Mouse (Mus musculus) erythroblast, embryonic 14.5 days (primary cell): ENCODE data around the gene N4bp1.

ENCODE experiments used
- GATA1 ChIP-seq: IDR thresholded peaks from 2 replicates; pipeline ENCODE4 v1.6.1; 2012; ENCODE audit warnings: low read length, inconsistent platforms, mixed read lengths
- TAL1 ChIP-seq: IDR thresholded peaks from 3 replicates; pipeline ENCODE4 v1.6.1; 2012; ENCODE audit warnings: low read length, inconsistent platforms, mixed read lengths

DNA sequence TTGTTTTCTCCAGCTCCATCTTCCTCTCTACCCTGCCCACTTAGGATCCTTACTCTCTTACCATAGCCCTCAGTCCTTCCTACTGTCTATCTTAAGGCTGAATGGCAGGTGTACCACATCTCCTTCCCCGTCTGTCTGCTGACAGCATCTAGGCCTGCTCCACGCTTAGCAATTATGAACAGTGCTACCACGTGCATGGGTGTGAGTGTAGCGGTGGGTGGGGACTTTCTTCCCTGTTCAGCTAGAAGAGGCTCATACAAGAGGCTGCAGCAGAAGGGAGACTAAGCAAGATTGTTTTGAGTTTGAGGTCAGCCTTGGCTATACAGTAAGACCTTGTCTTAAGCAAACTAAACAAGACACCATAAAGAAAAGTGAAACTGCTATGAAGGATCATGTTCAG, 20.3 kb downstream of the N4bp1 start:
- TF ChIP-seq TAL1, result no peak
- no peak for TF ChIP-seq GATA1
